In genomic region chr11:53316996-53317395, GRCm38 (mm10) we compare ENCODE assay signal across 15 mouse cellular contexts. TPM values are rescaled to one million over a fixed set of nuclear protein-coding genes. Genes with fewer than 3 reads are reported as not detected.
DNase-seq lines count a peak whose midpoint lies in the region; ATAC-seq and TF ChIP-seq lines count a peak whose summit lies in the region.
"Had no signal": no experiment of that assay in that cellular context is flagged by ENCODE, and none has a peak within 500 bp of the region (broad histone marks: within the 10 kb centered on the region; RNA-seq: fewer than 3 reads in every experiment).

No protein-coding gene starts in this region.

- no peak overlapping the region for H3K4me3 ChIP-seq in forebrain, postnatal 0 days (ENCODE audit: low read depth, low read length)
- no peak overlapping the region for H3K4me3 ChIP-seq in forebrain, embryonic 13.5 days
- H3K4me3 ChIP-seq in midbrain, embryonic 11.5 days (ENCODE audit: low read depth, low read length) = no peak overlapping the region
- no peak overlapping the region for H3K4me3 ChIP-seq in midbrain, postnatal 0 days (ENCODE audit: low read depth, low read length)
- H3K4me3 ChIP-seq in embryonic facial prominence, embryonic 10.5 days = no peak overlapping the region
- H3K4me3 ChIP-seq: heart, embryonic 10.5 days; liver, embryonic 15.5 days had no signal

- WGBS in forebrain, postnatal 0 days = 34% methylated on average over 6 of the region's 6 CpGs
- 49% methylated on average over 6 of the region's 6 CpGs for WGBS in forebrain, embryonic 13.5 days
- 61% methylated on average over 6 of the region's 6 CpGs for WGBS in midbrain, embryonic 11.5 days
- WGBS in midbrain, postnatal 0 days = 52% methylated on average over 6 of the region's 6 CpGs
- 52% methylated on average over 6 of the region's 6 CpGs for WGBS in embryonic facial prominence, embryonic 10.5 days

- H3K4me2 ChIP-seq in forebrain, postnatal 0 days (ENCODE audit: low read depth) = no peak overlapping the region
- H3K4me2 ChIP-seq in forebrain, embryonic 13.5 days = no peak overlapping the region
- no peak overlapping the region for H3K4me2 ChIP-seq in midbrain, embryonic 11.5 days
- H3K4me2 ChIP-seq in midbrain, postnatal 0 days (ENCODE audit: low read depth, low read length, poor library complexity, severe bottlenecking) = no peak overlapping the region
- H3K4me2 ChIP-seq: liver, embryonic 15.5 days had no signal

- H3K9ac ChIP-seq in forebrain, postnatal 0 days = no peak overlapping the region
- no peak overlapping the region for H3K9ac ChIP-seq in forebrain, embryonic 13.5 days
- H3K9ac ChIP-seq in midbrain, embryonic 11.5 days (ENCODE audit: low read length) = no peak overlapping the region
- no peak overlapping the region for H3K9ac ChIP-seq in midbrain, postnatal 0 days (replicated peaks; ENCODE audit: low read length, poor library complexity, severe bottlenecking)
- H3K9ac ChIP-seq: liver, embryonic 15.5 days had no signal

- H3K27ac ChIP-seq in forebrain, postnatal 0 days (ENCODE audit: low read depth, low read length) = no peak overlapping the region
- no peak overlapping the region for H3K27ac ChIP-seq in forebrain, embryonic 13.5 days
- no peak overlapping the region for H3K27ac ChIP-seq in midbrain, embryonic 11.5 days (ENCODE audit: low read depth, low read length)
- no peak overlapping the region for H3K27ac ChIP-seq in midbrain, postnatal 0 days (ENCODE audit: low read depth, low read length)
- H3K27ac ChIP-seq in embryonic facial prominence, embryonic 10.5 days (replicated peaks) = peak overlapping the region; percentile 41; the same call in 1 of the 2 replicates
- H3K27ac ChIP-seq: heart, embryonic 10.5 days; kidney, postnatal 0 days; liver, embryonic 15.5 days had no signal

- H3K4me1 ChIP-seq in forebrain, postnatal 0 days (ENCODE audit: insufficient read depth) = no peaks in the 10 kb centered on the region
- no peaks in the 10 kb centered on the region for H3K4me1 ChIP-seq in forebrain, embryonic 13.5 days
- H3K4me1 ChIP-seq in midbrain, embryonic 11.5 days (ENCODE audit: control insufficient read depth, insufficient read depth, low read length) = no peaks in the 10 kb centered on the region
- H3K4me1 ChIP-seq in midbrain, postnatal 0 days (ENCODE audit: insufficient read depth, low read length) = no peaks in the 10 kb centered on the region
- H3K4me1 ChIP-seq in embryonic facial prominence, embryonic 10.5 days = peaks cover 11% of the 10 kb centered on the region

- H3K27me3 ChIP-seq in forebrain, postnatal 0 days (ENCODE audit: insufficient read depth, low read length) = no peaks in the 10 kb centered on the region
- H3K27me3 ChIP-seq in forebrain, embryonic 13.5 days = no peaks in the 10 kb centered on the region
- no peaks in the 10 kb centered on the region for H3K27me3 ChIP-seq in midbrain, embryonic 11.5 days (ENCODE audit: control insufficient read depth, insufficient read depth, low read length)
- H3K27me3 ChIP-seq in midbrain, postnatal 0 days (ENCODE audit: insufficient read depth, low read length) = no peaks in the 10 kb centered on the region
- H3K27me3 ChIP-seq in embryonic facial prominence, embryonic 10.5 days (replicated peaks; ENCODE audit: low read depth, poor library complexity, severe bottlenecking) = no peaks in the 10 kb centered on the region
- H3K27me3 ChIP-seq: liver, embryonic 15.5 days had no signal

- ATAC-seq in forebrain, postnatal 0 days = no peak
- ATAC-seq in forebrain, embryonic 13.5 days = no peak
- no peak for ATAC-seq in midbrain, embryonic 11.5 days (ENCODE audit: low FRiP score)
- ATAC-seq in midbrain, postnatal 0 days (ENCODE audit: low FRiP score) = no peak

- peak; percentile 35 for DNase-seq in forebrain, postnatal 0 days
- peak; percentile 31 for DNase-seq in midbrain, embryonic 11.5 days (ENCODE audit: low spot score, missing footprints)
- no peak for DNase-seq in midbrain, postnatal 0 days (ENCODE audit: low spot score)
- no peak for DNase-seq in embryonic facial prominence, embryonic 10.5 days (ENCODE audit: low spot score)
- DNase-seq in lung, postnatal 25 days (ENCODE audit: low spot score) = peak; percentile 23
- no peak for DNase-seq in gastrocnemius, adult 8-10 months (ENCODE audit: low spot score in 2 of 2)
- no peak for DNase-seq in liver
- DNase-seq: adrenal gland, postnatal 10 days; cerebellum, postnatal 25 days; heart, postnatal 4 days; thymus, adult 18-20 months had no signal

- no peak for TF ChIP-seq CTCF in forebrain, postnatal 0 days (IDR thresholded peaks at IDR 0.05; ENCODE audit: low read depth)
- TF ChIP-seq CTCF in midbrain, postnatal 0 days (IDR thresholded peaks at IDR 0.05) = no peak

- no peaks in the 10 kb centered on the region for H3K36me3 ChIP-seq in forebrain, postnatal 0 days (ENCODE audit: insufficient read depth)
- H3K36me3 ChIP-seq in forebrain, embryonic 13.5 days (ENCODE audit: poor library complexity, severe bottlenecking) = no peaks in the 10 kb centered on the region
- H3K36me3 ChIP-seq in midbrain, embryonic 11.5 days (ENCODE audit: control insufficient read depth, insufficient read depth, low read length) = no peaks in the 10 kb centered on the region
- H3K36me3 ChIP-seq in midbrain, postnatal 0 days (ENCODE audit: insufficient read depth, low read length) = no peaks in the 10 kb centered on the region
- H3K36me3 ChIP-seq in embryonic facial prominence, embryonic 10.5 days (replicated peaks) = no peaks in the 10 kb centered on the region
- H3K36me3 ChIP-seq: heart, embryonic 10.5 days; liver, embryonic 15.5 days had no signal

- no peaks in the 10 kb centered on the region for H3K9me3 ChIP-seq in forebrain, postnatal 0 days (ENCODE audit: low read length)
- H3K9me3 ChIP-seq in forebrain, embryonic 13.5 days (replicated peaks) = no peaks in the 10 kb centered on the region
- H3K9me3 ChIP-seq in midbrain, embryonic 11.5 days (ENCODE audit: control insufficient read depth, low read length) = no peaks in the 10 kb centered on the region
- no peaks in the 10 kb centered on the region for H3K9me3 ChIP-seq in midbrain, postnatal 0 days (ENCODE audit: low read length)
- H3K9me3 ChIP-seq in embryonic facial prominence, embryonic 10.5 days = no peaks in the 10 kb centered on the region
- H3K9me3 ChIP-seq: heart, embryonic 10.5 days; liver, embryonic 15.5 days had no signal

RNA-seq across cellular contexts. Expression of gene Zcchc10, which starts 7.5 kb away (rescaled TPM):
- 0.86 and 2.8 TPM in 2 replicates for total RNA-seq in forebrain, postnatal 0 days (2014; rRNA removed)
- polyA plus RNA-seq in forebrain, postnatal 0 days (2015; fragmentation: Nextera tagmentation; extraction: Ambion mirVana) = 16.0 and 17.1 TPM in 2 replicates
- 18.1 and 19.0 TPM in 2 replicates for polyA plus RNA-seq in forebrain, embryonic 13.5 days (2015; fragmentation: Nextera tagmentation; extraction: Ambion mirVana)
- polyA plus RNA-seq in midbrain, embryonic 11.5 days (2014; fragmentation: Nextera tagmentation; extraction: Ambion mirVana) = 26.9 and 27.3 TPM in 2 replicates
- total RNA-seq in midbrain, postnatal 0 days (2014; rRNA removed) = 0.11 and 0.76 TPM in 2 replicates
- 16.3 and 17.4 TPM in 2 replicates for polyA plus RNA-seq in midbrain, postnatal 0 days (2015; fragmentation: Nextera tagmentation; extraction: Ambion mirVana)
- polyA plus RNA-seq in embryonic facial prominence, embryonic 10.5 days (2016; fragmentation: Nextera tagmentation; extraction: Ambion mirVana) = 29.2 and 30.4 TPM in 2 replicates
- total RNA-seq in gastrocnemius, adult 8-10 months (2022) = 10 to 100 TPM in 1 of 4 experiments, 1 to 10 TPM in 3; 5.1 to 11.2 (median 6.2) TPM

RNA-seq across cellular contexts. Expression of gene Hspa4, which starts 16.7 kb away (rescaled TPM):
- total RNA-seq in forebrain, postnatal 0 days (2014; rRNA removed) = 112 and 138 TPM in 2 replicates
- polyA plus RNA-seq in forebrain, postnatal 0 days (2015; fragmentation: Nextera tagmentation; extraction: Ambion mirVana) = 42.1 and 46.9 TPM in 2 replicates
- 62.7 and 67.2 TPM in 2 replicates for polyA plus RNA-seq in forebrain, embryonic 13.5 days (2015; fragmentation: Nextera tagmentation; extraction: Ambion mirVana)
- 111 and 117 TPM in 2 replicates for polyA plus RNA-seq in midbrain, embryonic 11.5 days (2014; fragmentation: Nextera tagmentation; extraction: Ambion mirVana)
- total RNA-seq in midbrain, postnatal 0 days (2014; rRNA removed) = 93.7 and 112 TPM in 2 replicates
- polyA plus RNA-seq in midbrain, postnatal 0 days (2015; fragmentation: Nextera tagmentation; extraction: Ambion mirVana) = 42.8 and 43.3 TPM in 2 replicates
- polyA plus RNA-seq in embryonic facial prominence, embryonic 10.5 days (2016; fragmentation: Nextera tagmentation; extraction: Ambion mirVana) = 130 and 136 TPM in 2 replicates
- total RNA-seq in gastrocnemius, adult 8-10 months (2022) = 10 to 100 TPM; 68.4 to 86.4 (median 78.9) TPM

RNA-seq across cellular contexts. Expression of gene Aff4, which starts 33.6 kb away (rescaled TPM):
- total RNA-seq in forebrain, postnatal 0 days (2014; rRNA removed) = 110 and 147 TPM in 2 replicates
- polyA plus RNA-seq in forebrain, postnatal 0 days (2015; fragmentation: Nextera tagmentation; extraction: Ambion mirVana) = 67.0 and 98.5 TPM in 2 replicates
- polyA plus RNA-seq in forebrain, embryonic 13.5 days (2015; fragmentation: Nextera tagmentation; extraction: Ambion mirVana) = 66.0 and 66.7 TPM in 2 replicates
- polyA plus RNA-seq in midbrain, embryonic 11.5 days (2014; fragmentation: Nextera tagmentation; extraction: Ambion mirVana) = 43.5 and 43.7 TPM in 2 replicates
- 103 and 126 TPM in 2 replicates for total RNA-seq in midbrain, postnatal 0 days (2014; rRNA removed)
- polyA plus RNA-seq in midbrain, postnatal 0 days (2015; fragmentation: Nextera tagmentation; extraction: Ambion mirVana) = 64.6 and 90.2 TPM in 2 replicates
- polyA plus RNA-seq in embryonic facial prominence, embryonic 10.5 days (2016; fragmentation: Nextera tagmentation; extraction: Ambion mirVana) = 37.5 and 42.7 TPM in 2 replicates
- total RNA-seq in gastrocnemius, adult 8-10 months (2022) = 100 to 1,000 TPM in 1 of 4 experiments, 10 to 100 TPM in 3; 72.4 to 108 (median 78.6) TPM

Comparison
In these comparisons a context has a peak if more than half of its experiments do, and no peak if none do; other contexts are left out.
1. DNase-seq: peak in forebrain, postnatal 0 days (single experiment), midbrain, embryonic 11.5 days (single experiment) and lung, postnatal 25 days (single experiment); none in midbrain, postnatal 0 days (single experiment), embryonic facial prominence, embryonic 10.5 days (single experiment), gastrocnemius, adult 8-10 months (0 of 2) and liver (single experiment).